Mouse (Mus musculus) liver, postnatal 0 days (tissue): ENCODE results near the gene March5. TPM values are rescaled to one million over a fixed set of nuclear protein-coding genes. Genes with fewer than 3 reads are reported as not detected.

Experiments
- ATAC-seq: fragments of 200-750 bp; cut with Nextera tagmentation; 2 replicates; pipeline ENCODE4 v1.8.0; 2017; ENCODE audit warnings: mild to moderate bottlenecking, moderate library complexity
- DNase-seq: peaks from one replicate; pipeline ENCODE4 v3.0.0-alpha.2; 2016
- H3K27ac ChIP-seq: fragments of 300-500 bp; sonication (generic); 2 replicates; pipeline ENCODE4 v1.5.1; 2014; ENCODE audit warnings: antibody characterized with exemption, moderate library complexity, mild to moderate bottlenecking, low read depth
- H3K27me3 ChIP-seq: fragments of 300-500 bp; sonication (generic); 2 replicates; pipeline ENCODE4 v1.6.1; 2014; ENCODE audit warnings: low read length, control low read depth, mixed read lengths; ENCODE audit not compliant: insufficient read depth
- H3K36me3 ChIP-seq: fragments of 300-500 bp; sonication (generic); replicated peaks from 2 replicates; pipeline ENCODE4 v1.6.1; 2014; ENCODE audit warnings: mild to moderate bottlenecking, control low read depth, low read length, moderate library complexity, mixed read lengths; ENCODE audit not compliant: insufficient read depth
- H3K4me1 ChIP-seq: fragments of 300-500 bp; sonication (generic); 2 replicates; pipeline ENCODE4 v1.6.1; 2014; ENCODE audit warnings: antibody characterized with exemption, mild to moderate bottlenecking, control low read depth; ENCODE audit not compliant: insufficient read depth
- H3K4me2 ChIP-seq: fragments of 300-500 bp; sonication (generic); 2 replicates; pipeline ENCODE4 v1.6.1; 2014; ENCODE audit warnings: low read depth, mild to moderate bottlenecking, low read length, moderate library complexity, mixed read lengths
- H3K4me3 ChIP-seq: fragments of 300-500 bp; sonication (generic); 2 replicates; pipeline ENCODE4 v1.5.1; 2014; ENCODE audit warnings: low read depth, low read length
- H3K9ac ChIP-seq: fragments of 300-500 bp; sonication (generic); replicated peaks from 2 replicates; pipeline ENCODE4 v1.6.1; 2014; ENCODE audit warnings: mild to moderate bottlenecking, moderate library complexity
- H3K9me3 ChIP-seq: fragments of 300-500 bp; sonication (generic); 2 replicates; pipeline ENCODE4 v1.6.1; 2016; ENCODE audit warnings: mild to moderate bottlenecking, control low read depth, low read length, mixed read lengths
- CTCF ChIP-seq: sonication (generic); IDR thresholded peaks from 2 replicates; pipeline ENCODE4 v1.5.1; 2016; ENCODE audit warnings: antibody characterized with exemption, low read depth
- EP300 ChIP-seq: IDR thresholded peaks from 2 replicates; pipeline ENCODE4 v1.6.1; 2016; ENCODE audit warnings: antibody characterized with exemption, low read depth, mild to moderate bottlenecking
- WGBS: fragments of 180-500 bp; shearing (Covaris S2); extraction: QIAGEN DNeasy Blood & Tissue Kit; methylation state at CpG from one replicate; pipeline ENCODE4 v1.1.7; 2014; ENCODE audit not compliant: insufficient replicate concordance; 5-methylcytosine and 5-hydroxymethylcytosine counted together
- polyA plus RNA-seq: library from polyadenylated mRNA; unstranded; fragments of >200 nt; fragmentation: Nextera tagmentation; extraction: Ambion mirVana; gene quantifications from 2 replicates; pipeline ENCODE4 v1.2.1, GENCODE M21; 2015

The March5 gene
- polyA plus RNA-seq, 1 experiment from 2014 or later: 119 TPM

- peak overlapping the region; percentile 79 for H3K9ac ChIP-seq
- peak overlapping the region; percentile 99 for H3K4me2 ChIP-seq
- no peak for TF ChIP-seq CTCF
- no peak for TF ChIP-seq EP300
- peaks cover 35% of the 10 kb centered on the region for H3K4me1 ChIP-seq
- peak overlapping the region; percentile 79 for H3K4me3 ChIP-seq
- peak overlapping the region; percentile 90 for H3K27ac ChIP-seq
- ATAC-seq: peak; percentile 64
- under 1% methylated on average over 36 of the region's 36 CpGs for WGBS
- no peaks in the 10 kb centered on the region for H3K9me3 ChIP-seq
- peaks cover 32% of the 10 kb centered on the region for H3K27me3 ChIP-seq
- H3K36me3 ChIP-seq: no peaks in the 10 kb centered on the region
- DNase-seq: peak; percentile 58
These were observed 32.5 kb upstream of the March5 start for GRCm38 (mm10) chr19:37174716-37175435.

DNA sequence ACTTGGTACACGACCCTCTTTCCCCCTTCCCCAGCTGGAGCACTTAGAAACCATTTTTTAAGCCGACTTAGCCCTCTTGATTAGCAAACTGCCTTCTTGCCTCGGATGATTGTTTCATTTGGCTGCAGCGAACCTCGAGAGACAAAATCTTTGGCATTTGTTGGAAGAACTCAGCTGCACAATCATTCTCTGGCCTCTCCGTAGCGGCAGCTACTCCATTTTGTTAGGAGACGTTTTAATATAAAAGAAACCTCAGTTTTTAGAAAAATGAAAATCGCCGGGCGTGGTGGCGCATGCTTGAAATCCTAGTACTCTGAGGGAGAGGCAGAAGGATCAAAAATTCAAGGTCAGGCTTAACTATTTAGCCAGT lies 31.9 kb upstream of the March5 start:
- Histone ChIP-seq H3K4me1 (peaks cover 37% of the 10 kb centered on the region), H3K4me3 (peak overlapping the region; percentile 79), H3K4me2 (peak overlapping the region; percentile 99), H3K9ac (peak overlapping the region; percentile 79), H3K36me3 (no peaks in the 10 kb centered on the region), H3K27me3 (peaks cover 32% of the 10 kb centered on the region), H3K9me3 (no peaks in the 10 kb centered on the region), H3K27ac (peak overlapping the region; percentile 90)
- 2% methylated on average over 12 of the region's 12 CpGs for WGBS
- no peak for TF ChIP-seq EP300
- TF ChIP-seq CTCF: no peak
- ATAC-seq: no peak
- DNase-seq: no peak

DNA sequence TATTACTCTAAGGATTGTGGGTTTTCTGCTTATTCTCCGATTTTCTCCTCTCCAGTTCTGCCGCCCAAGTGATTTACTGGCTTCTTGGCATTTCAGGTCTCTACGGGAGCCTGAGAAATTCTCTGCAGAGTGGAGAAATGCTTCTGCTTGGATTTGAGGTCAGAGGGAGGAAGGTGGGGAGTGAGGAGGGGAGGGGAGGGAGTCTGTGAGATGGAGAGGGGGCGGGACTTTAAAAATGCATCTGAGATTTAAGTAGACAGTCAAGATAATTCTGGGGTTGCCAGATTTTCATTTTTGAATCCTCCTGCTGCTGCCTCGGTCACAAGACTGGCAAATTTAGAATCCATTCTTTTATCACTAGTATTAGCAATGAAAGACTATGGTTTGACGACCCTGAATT lies 31.4 kb upstream of the March5 start:
- no peak for DNase-seq
- peak overlapping the region; percentile 79 for H3K9ac ChIP-seq
- peaks cover 40% of the 10 kb centered on the region for H3K4me1 ChIP-seq
- peak overlapping the region; percentile 99 for H3K4me2 ChIP-seq
- 9% methylated on average over 6 of the region's 6 CpGs for WGBS
- H3K9me3 ChIP-seq: no peaks in the 10 kb centered on the region
- peaks cover 32% of the 10 kb centered on the region for H3K27me3 ChIP-seq
- H3K36me3 ChIP-seq: no peaks in the 10 kb centered on the region
- peak overlapping the region; percentile 90 for H3K27ac ChIP-seq
- TF ChIP-seq CTCF (no peak), EP300 (no peak)
- ATAC-seq: no peak
- peak overlapping the region; percentile 79 for H3K4me3 ChIP-seq

DNA sequence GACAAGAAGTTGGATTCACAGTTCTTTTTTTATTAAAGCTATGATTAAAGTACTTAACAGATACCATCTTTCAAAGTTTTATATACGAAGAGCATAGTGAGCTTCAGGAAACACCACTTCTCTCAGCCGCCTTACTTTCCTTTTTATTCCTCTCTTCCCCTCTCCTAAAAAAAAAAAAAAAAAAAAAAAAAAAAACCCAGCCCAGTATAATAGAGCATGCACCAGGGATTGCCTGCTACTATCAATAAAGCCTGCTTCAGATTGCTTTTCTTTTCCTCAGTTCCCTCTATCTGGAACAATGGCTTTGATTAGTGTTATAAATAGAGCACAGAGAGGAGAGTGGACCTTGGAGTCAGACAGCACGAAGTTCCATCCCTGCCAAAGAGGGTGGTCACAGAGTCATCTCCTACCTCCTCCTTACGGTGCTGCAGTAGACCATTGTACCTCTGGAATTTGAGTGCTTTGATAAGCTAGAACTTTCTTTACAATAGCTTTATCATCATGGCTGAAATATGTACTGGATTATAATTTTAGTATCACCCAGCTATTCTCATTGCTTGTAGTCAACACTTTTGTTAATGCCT lies 30.4 kb upstream of the March5 start:
- ATAC-seq (no peak), DNase-seq (no peak)
- no peaks in the 10 kb centered on the region for H3K9me3 ChIP-seq
- H3K4me3 ChIP-seq: no peak overlapping the region
- H3K36me3 ChIP-seq: no peaks in the 10 kb centered on the region
- TF ChIP-seq CTCF (no peak), EP300 (no peak)
- 0 out of 2 replicates have a peak overlapping the region, but pooled peaks have one; percentile 27 for H3K9ac ChIP-seq
- H3K4me1 ChIP-seq: peaks cover 39% of the 10 kb centered on the region
- 44% methylated on average over 4 of the region's 4 CpGs for WGBS
- H3K27me3 ChIP-seq: peaks cover 32% of the 10 kb centered on the region
- peak overlapping the region; percentile 45 for H3K4me2 ChIP-seq
- H3K27ac ChIP-seq: no peak overlapping the region

DNA sequence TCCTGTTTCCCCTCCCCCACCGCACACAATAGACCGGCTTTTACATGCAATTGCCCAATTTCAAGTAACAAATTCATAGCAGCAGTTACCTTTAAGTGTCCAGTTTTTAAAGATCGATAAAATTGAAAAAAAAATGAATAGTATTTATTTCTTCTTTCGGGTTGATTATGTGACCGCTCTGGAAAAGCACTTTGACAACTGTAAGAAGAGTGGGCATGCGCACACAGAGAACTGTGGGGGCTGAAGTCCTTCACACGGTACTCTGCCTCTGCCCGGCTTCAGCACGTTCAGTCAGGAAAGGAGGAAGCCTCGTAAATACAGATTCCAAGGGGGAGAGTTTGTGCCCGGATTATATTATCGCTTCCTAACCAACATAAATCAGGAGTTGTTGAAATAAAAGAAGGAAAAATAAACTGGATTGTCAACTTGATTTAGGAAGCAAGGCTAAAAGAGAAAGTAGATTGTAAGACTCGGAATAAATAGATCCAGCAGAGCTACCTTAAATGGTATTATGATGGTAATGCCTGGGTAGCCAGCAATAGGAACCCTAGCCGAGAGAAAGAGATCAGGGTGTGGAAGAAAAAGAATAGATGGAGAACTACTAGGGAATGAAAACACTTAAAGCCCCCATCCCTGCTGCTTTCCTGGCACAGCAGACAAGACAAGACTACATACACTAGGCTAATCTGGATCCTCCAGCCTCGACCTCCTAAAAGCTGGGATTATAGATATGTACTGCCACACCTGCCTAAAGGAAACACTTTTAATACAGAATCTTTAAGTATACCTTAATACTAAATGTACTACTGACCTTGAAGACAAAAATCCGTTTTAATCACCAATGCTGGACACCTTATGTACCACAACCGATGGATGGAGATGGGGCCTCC lies 29.3 kb upstream of the March5 start:
- Histone ChIP-seq H3K4me1 (peaks cover 30% of the 10 kb centered on the region), H3K27me3 (peaks cover 26% of the 10 kb centered on the region), H3K9ac (peak overlapping the region; percentile 55; the same call in 1 of the 2 replicates), H3K27ac (peak overlapping the region; percentile 49), H3K4me3 (peak overlapping the region; percentile 50), H3K36me3 (no peaks in the 10 kb centered on the region), H3K4me2 (peak overlapping the region; percentile 70), H3K9me3 (no peaks in the 10 kb centered on the region)
- DNase-seq (peak; percentile 61), ATAC-seq (peak; percentile 73)
- 14% methylated on average over 17 of the region's 17 CpGs for WGBS
- TF ChIP-seq CTCF: no peak
- TF ChIP-seq EP300: peak; percentile 93

- WGBS: 61% methylated on average over 4 of the region's 4 CpGs
These were observed 18.9 kb upstream of the March5 start for GRCm38 (mm10) chr19:37188366-37188948.

More at GRCm38 (mm10) chr19:37188366-37188948, 18.9 kb upstream of the March5 start:
- Histone ChIP-seq H3K4me3 (no peak overlapping the region), H3K4me2 (no peak overlapping the region), H3K9ac (no peak overlapping the region), H3K4me1 (peaks cover 8% of the 10 kb centered on the region), H3K27me3 (no peaks in the 10 kb centered on the region), H3K9me3 (no peaks in the 10 kb centered on the region), H3K36me3 (no peaks in the 10 kb centered on the region), H3K27ac (peak overlapping the region; percentile 81)
- TF ChIP-seq EP300 (no peak), CTCF (no peak)
- no peak for DNase-seq
- ATAC-seq: peak; percentile 72
